Mouse (Mus musculus) layer of hippocampus, postnatal 25 days (tissue): Measurements from ENCODE around the gene Hspb3. TPM values are rescaled to one million over a fixed set of nuclear protein-coding genes. Genes with fewer than 3 reads are reported as not detected.

Source experiments
- total RNA-seq, 2 experiments: library from RNA; stranded (reverse); gene quantifications; 2 replicates each; pipeline ENCODE4 v1.2.3; 2021

Hspb3 gene
- total RNA-seq, 2 experiments from 2014 or later: 0.99 to 2.2 TPM

Other genes with a start within 250 kb of the Hspb3 start
- 10 to 100 TPM; 22.5 to 24.2 TPM for gene Snx18, start 45.1 kb downstream of the Hspb3 start, total RNA-seq
- gene Arl15, start 130.8 kb upstream of the Hspb3 start, total RNA-seq: 10 to 100 TPM; 62.8 to 65.1 TPM